Mouse (Mus musculus) CH12.LX (cell line): Measurements from ENCODE around the gene Mrpl58. TPM values are rescaled to one million over a fixed set of nuclear protein-coding genes. Genes with fewer than 3 reads are reported as not detected.

Source experiments
- DNase-seq: peaks from one replicate; pipeline ENCODE4 v3.0.0-alpha.2; 2013; ENCODE audit errors: extremely low read depth
- H3K27ac ChIP-seq: 2 replicates; pipeline ENCODE4 v1.5.1; 2012; ENCODE audit warnings: low read depth, mild to moderate bottlenecking, control low read depth, moderate library complexity; ENCODE audit not compliant: insufficient read depth
- H3K27me3 ChIP-seq: replicated peaks from 2 replicates; pipeline ENCODE3; 2012; ENCODE audit warnings: inconsistent platforms
- H3K36me3 ChIP-seq, 2 experiments: replicated peaks in 1 of 2; 2 replicates each; pipeline versions ENCODE3 to v1.6.1; 2012; ENCODE audit warnings: inconsistent platforms in 1 of 2, low read length in 1 of 2, mild to moderate bottlenecking in 1 of 2, mixed read lengths in 1 of 2, moderate library complexity in 1 of 2; ENCODE audit not compliant: control insufficient read depth in 1 of 2, insufficient read depth in 1 of 2
- H3K4me1 ChIP-seq, 2 experiments: 2 replicates each; pipeline ENCODE4 v1.6.1; 2012; ENCODE audit warnings: inconsistent platforms in 1 of 2, moderate library complexity in 1 of 2; ENCODE audit not compliant: insufficient read depth in 2 of 2, control insufficient read depth in 1 of 2
- H3K4me2 ChIP-seq: 2 replicates; pipeline ENCODE4 v1.6.1; 2012; ENCODE audit warnings: low read depth, mild to moderate bottlenecking, control low read depth; ENCODE audit not compliant: poor library complexity, insufficient read depth, severe bottlenecking
- H3K4me3 ChIP-seq, 3 experiments: fragments of 150-350 bp in 1 of 3; sonication (generic) in 1 of 3; replicated peaks in 1 of 3; 2 replicates each; pipeline versions ENCODE3 to v1.5.1; 2011 to 2012; ENCODE audit warnings: low read depth in 2 of 3, low read length in 2 of 3, mild to moderate bottlenecking in 2 of 3, moderate library complexity in 2 of 3, control low read depth in 1 of 3, improper control_type of control experiment in 1 of 3, inconsistent platforms in 1 of 3, mixed read lengths in 1 of 3; ENCODE audit not compliant: poor library complexity in 1 of 3
- H3K79me2 ChIP-seq: replicated peaks from 2 replicates; pipeline ENCODE4 v1.6.1; 2012; ENCODE audit warnings: mild to moderate bottlenecking, moderate library complexity; ENCODE audit not compliant: control insufficient read depth, poor library complexity, insufficient read depth, severe bottlenecking; ENCODE audit errors: extremely low read depth
- H3K9ac ChIP-seq: 2 replicates; pipeline ENCODE4 v1.6.1; 2012; ENCODE audit warnings: low read depth, mild to moderate bottlenecking, control low read depth, moderate library complexity; ENCODE audit not compliant: insufficient read depth
- H3K9me3 ChIP-seq: replicated peaks from 2 replicates; pipeline ENCODE3; 2012; ENCODE audit warnings: low read length, inconsistent platforms, mixed read lengths
- CHD1 ChIP-seq: IDR thresholded peaks from 2 replicates; pipeline ENCODE4 v1.6.1; 2012; ENCODE audit warnings: low read depth, low read length, improper control_type of control experiment, inconsistent platforms
- CTCF ChIP-seq, 2 experiments: IDR thresholded peaks in 1 of 2; conservative IDR thresholded peaks in 1 of 2; 2 replicates each; pipeline ENCODE4 v1.5.1; 2011 to 2012; ENCODE audit warnings: low read depth in 2 of 2, low read length in 2 of 2, improper control_type of control experiment in 1 of 2, inconsistent platforms in 1 of 2, mild to moderate bottlenecking in 1 of 2, moderate library complexity in 1 of 2
- EP300 ChIP-seq: IDR thresholded peaks from 2 replicates; pipeline ENCODE4 v1.6.1; 2011; ENCODE audit warnings: low read length, improper control_type of control experiment
- IRF4 ChIP-seq: IDR thresholded peaks from 2 replicates; pipeline ENCODE4 v1.6.1; 2014; ENCODE audit warnings: low read depth, mild to moderate bottlenecking, inconsistent platforms, low read length, improper control_type of control experiment
- JUND ChIP-seq: conservative IDR thresholded peaks from 2 replicates; pipeline ENCODE4 v1.6.1; 2011; ENCODE audit warnings: low read depth, low read length, improper control_type of control experiment
- KAT2A ChIP-seq: IDR thresholded peaks from 2 replicates; pipeline ENCODE4 v1.6.1; 2012; ENCODE audit warnings: low read length, improper control_type of control experiment, inconsistent platforms; ENCODE audit not compliant: insufficient replicate concordance
- RCOR1 ChIP-seq: conservative IDR thresholded peaks from 2 replicates; pipeline ENCODE4 v1.6.1; 2012; ENCODE audit warnings: low read depth, mild to moderate bottlenecking, inconsistent platforms, low read length, improper control_type of control experiment
- SMC3 ChIP-seq: IDR thresholded peaks from 2 replicates; pipeline ENCODE4 v1.6.1; 2011; ENCODE audit warnings: low read depth, low read length, improper control_type of control experiment
- TCF12 ChIP-seq: IDR thresholded peaks from 2 replicates; pipeline ENCODE4 v1.6.1; 2014; ENCODE audit warnings: low read depth, mild to moderate bottlenecking, inconsistent platforms, low read length, improper control_type of control experiment
- USF2 ChIP-seq: conservative IDR thresholded peaks from 2 replicates; pipeline ENCODE4 v1.6.1; 2011; ENCODE audit warnings: low read depth, low read length, improper control_type of control experiment
- ZNF384 ChIP-seq: IDR thresholded peaks from 2 replicates; pipeline ENCODE4 v1.6.1; 2012; ENCODE audit warnings: low read depth, low read length, improper control_type of control experiment, inconsistent platforms
- dilution Hi-C: fragments of 300-500 bp; cut with MboI; formaldehyde crosslinking; loops from 2 replicates; pipeline ENCODE4 v1.14.3; 2020; ENCODE audit warnings: low sequenced_read_pairs; ENCODE audit not compliant: extremely low pct_unique_long_range_greater_than_20kb, extremely low pct_ligation_motif_present
- in situ Hi-C: fragments of 300-500 bp; cut with MboI; formaldehyde crosslinking; loops from 3 replicates; pipeline ENCODE4 v1.14.3; 2019; ENCODE audit warnings: low sequenced_read_pairs, low pct_ligation_motif_present, low pct_unique_long_range_greater_than_20kb, mixed read lengths
- polyA plus RNA-seq: library from polyadenylated mRNA; unstranded; fragments of >175 nt; gene quantifications from 2 replicates; pipeline ENCODE4 v1.2.1, GENCODE M21; 2012; ENCODE audit warnings: low read depth; ENCODE audit not compliant: insufficient read length
- total RNA-seq, 2 experiments: library from RNA; depleted of rRNA; stranded (reverse); fragments of 300-350 nt in 1 of 2; fragments of >200 nt in 1 of 2; gene quantifications; 2 replicates each; pipeline ENCODE4 v1.2.3; 2012 to 2014

The Mrpl58 gene
- total and polyA plus RNA-seq, 3 experiments = 113 to 161 (median 157) TPM

DNA sequence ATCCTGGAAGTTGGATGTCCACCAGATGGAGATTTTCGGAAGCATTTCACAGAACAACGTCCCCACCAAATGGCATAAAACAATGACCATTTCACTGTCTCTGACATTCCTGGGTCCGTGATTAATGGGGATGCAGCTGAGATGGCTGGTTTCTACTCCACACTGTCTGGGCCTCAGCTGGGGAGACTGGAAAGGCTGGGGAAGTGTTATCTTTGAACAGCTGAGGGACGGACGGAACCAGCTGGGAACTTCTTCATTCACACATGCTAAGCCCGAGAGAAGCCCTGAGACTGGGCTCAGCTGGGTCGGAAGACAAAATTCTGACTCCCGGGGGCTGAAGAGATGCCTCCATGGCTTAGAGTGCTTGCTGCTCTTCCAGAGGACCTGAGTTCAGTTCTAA is 32.2 kb upstream of the Mrpl58 start:
- no peaks in the 10 kb centered on the region for H3K79me2 ChIP-seq
- H3K36me3 ChIP-seq = no peaks in the 10 kb centered on the region
- dilution Hi-C loops (no loop called here), in situ Hi-C loops (no loop called here)
- DNase-seq = no peak
- H3K27me3 ChIP-seq = peaks cover 96% of the 10 kb centered on the region
- H3K4me2 ChIP-seq = no peak overlapping the region
- no peak overlapping the region for H3K9ac ChIP-seq
- no peak overlapping the region for H3K4me3 ChIP-seq
- H3K4me1 ChIP-seq = peaks cover 12 to 14% of the 10 kb centered on the region in 2 experiments
- TF ChIP-seq USF2 = no peak
- no peak for TF ChIP-seq KAT2A
- no peak for TF ChIP-seq ZNF384
- TF ChIP-seq IRF4 = no peak
- TF ChIP-seq, all 38 proteins: peak for 0
- Histone ChIP-seq H3K27ac (no peak overlapping the region), H3K9me3 (no peaks in the 10 kb centered on the region)

DNA sequence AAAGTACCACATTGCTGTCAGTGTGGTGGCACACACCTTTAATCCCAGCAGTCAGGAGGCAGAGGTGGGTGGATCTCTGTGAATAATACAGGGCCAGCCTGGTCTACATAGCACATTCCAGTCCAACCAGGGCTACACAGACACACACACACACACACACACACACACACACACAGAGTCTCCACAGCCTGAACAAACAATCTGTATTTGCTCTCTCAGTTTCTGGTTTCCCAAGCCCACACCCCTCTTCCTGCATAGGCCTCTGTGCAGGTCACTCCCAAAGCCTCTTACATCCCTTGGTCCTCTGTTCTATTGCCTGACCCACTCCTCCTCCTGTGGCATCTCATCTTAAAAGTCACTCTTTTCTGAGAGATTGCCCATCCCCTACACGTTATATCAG is 31.5 kb upstream of the Mrpl58 start:
- peaks cover 95% of the 10 kb centered on the region for H3K27me3 ChIP-seq
- peaks cover 12% of the 10 kb centered on the region in 2 experiments for H3K4me1 ChIP-seq
- H3K9me3 ChIP-seq = no peaks in the 10 kb centered on the region
- in situ Hi-C loops = no loop called here
- H3K36me3 ChIP-seq = no peaks in the 10 kb centered on the region
- no peak for DNase-seq
- dilution Hi-C loops = no loop called here
- no peak overlapping the region for H3K9ac ChIP-seq
- no peak overlapping the region for H3K4me2 ChIP-seq
- TF ChIP-seq TCF12 = no peak
- no peak for TF ChIP-seq IRF4
- TF ChIP-seq SMC3 = no peak
- no peak for TF ChIP-seq EP300
- no peak for TF ChIP-seq CHD1
- no peaks in the 10 kb centered on the region for H3K79me2 ChIP-seq
- H3K4me3 ChIP-seq = no peak overlapping the region
- H3K27ac ChIP-seq = no peak overlapping the region

GRCm38 (mm10) chr11:115372737-115373136 is 30.8 kb upstream of the Mrpl58 start:
- dilution Hi-C loops (no loop called here), in situ Hi-C loops (no loop called here)
- Histone ChIP-seq H3K36me3 (no peaks in the 10 kb centered on the region), H3K4me1 (peaks cover 5 to 10% of the 10 kb centered on the region in 2 experiments), H3K27ac (no peak overlapping the region), H3K4me2 (no peak overlapping the region), H3K9ac (no peak overlapping the region), H3K27me3 (peaks cover 92% of the 10 kb centered on the region), H3K4me3 (no peak overlapping the region), H3K79me2 (no peaks in the 10 kb centered on the region), H3K9me3 (no peaks in the 10 kb centered on the region)
- DNase-seq = no peak
- TF ChIP-seq RCOR1 (no peak), EP300 (no peak), JUND (no peak), CTCF (conservative IDR thresholded peaks at IDR 0.05 in 1 of 2, IDR thresholded peaks at IDR 0.05 in 1 of 2; ENCODE audit: low read depth in 2 of 2, low read length in 2 of 2) (peak in 1 of 2 experiments; percentile 71; a peak in 2 of 4 replicates)
